Mouse (Mus musculus) kidney, adult 10 weeks (tissue): ENCODE measurements around the gene Aff4. TPM values are rescaled to one million over a fixed set of nuclear protein-coding genes. Genes with fewer than 3 reads are reported as not detected.

Source experiments
- polyA plus RNA-seq: library from polyadenylated mRNA; stranded (reverse); fragments of 350-450 nt; fragmentation: Illumina TruSeq; extraction: RNeasy Lipid Tissue Mini Kit (QIAGEN cat#74804); gene quantifications from one replicate; pipeline ENCODE4 v1.2.3, GENCODE M21; 2014; ENCODE audit warnings: low read depth, low replicate concordance

Aff4 gene
- 191 TPM for polyA plus RNA-seq

DNA sequence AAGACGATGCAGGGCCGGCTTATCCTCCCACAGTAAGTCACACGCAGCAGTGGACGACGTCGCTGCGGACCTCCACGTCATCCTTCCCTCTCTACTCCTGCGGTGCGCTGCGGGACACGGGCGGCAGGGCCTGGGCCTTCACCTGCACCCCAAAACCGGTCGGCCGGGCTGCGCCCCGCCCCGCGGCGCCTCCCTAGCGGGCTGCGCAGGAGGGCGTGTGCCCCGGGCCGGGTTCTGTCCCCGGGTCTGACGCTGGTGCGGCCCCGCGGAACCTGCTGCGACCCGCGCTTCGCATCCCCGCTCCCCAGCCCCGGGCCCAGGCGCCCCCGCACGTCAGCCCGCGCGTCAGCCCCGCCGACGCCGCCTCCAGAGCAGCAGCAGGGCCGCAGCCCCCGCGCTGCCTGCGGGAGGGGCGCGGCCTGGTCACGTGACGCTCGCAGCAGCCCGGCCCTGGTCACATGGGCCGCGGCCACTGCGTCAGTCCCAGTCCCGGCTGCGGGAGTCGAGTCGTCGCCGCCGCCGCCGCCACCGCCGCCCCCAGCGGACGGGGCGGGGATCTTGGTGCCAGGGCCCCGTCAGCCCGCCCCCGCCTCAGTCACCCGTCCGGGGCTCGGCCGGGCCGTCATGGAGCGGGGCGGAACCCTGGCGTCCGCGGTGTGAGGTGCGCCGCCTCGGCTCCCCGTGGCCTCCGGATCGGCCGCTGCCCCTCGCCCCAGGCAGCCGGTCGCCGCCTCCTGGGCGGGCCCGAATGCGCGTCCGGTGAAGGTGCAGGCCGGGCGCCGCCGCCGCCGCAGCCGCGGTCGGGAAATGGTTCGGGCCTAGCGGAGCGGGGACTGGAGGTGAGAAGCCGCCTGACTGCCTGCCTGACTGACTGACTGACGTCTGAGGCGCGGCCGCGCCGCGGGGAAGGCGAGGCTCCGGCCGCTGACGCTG lies at the start of gene Aff4:
Aff4 (plus strand) TSS at position 543 of the 933 bp plus-strand sequence.

DNA sequence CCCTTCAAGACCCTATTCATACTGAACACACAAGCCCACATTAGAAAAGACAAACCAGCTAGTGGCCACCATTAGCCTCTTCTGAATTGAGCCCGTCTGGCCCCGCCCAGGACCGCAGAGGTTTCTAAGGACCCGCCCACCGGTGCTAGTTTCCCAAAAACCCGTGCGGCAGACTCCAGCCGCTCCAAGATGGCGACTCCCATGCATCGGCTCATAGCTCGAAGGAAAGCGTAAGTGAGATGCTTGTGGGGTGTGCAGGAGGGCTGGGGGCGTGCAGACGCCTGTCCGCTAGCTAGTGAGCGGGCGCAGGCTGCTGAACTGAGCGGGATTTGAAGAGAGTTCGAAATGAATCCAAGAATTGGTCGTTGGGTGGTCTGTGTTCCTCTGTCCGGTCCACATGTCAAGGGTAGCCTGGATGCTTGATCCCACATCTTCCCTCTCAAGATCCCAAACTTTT lies 26.1 kb upstream of the Aff4 start, which contains the start of gene Zcchc10:
Zcchc10 (plus strand) TSS at position 168 of the 457 bp plus-strand sequence.

DNA sequence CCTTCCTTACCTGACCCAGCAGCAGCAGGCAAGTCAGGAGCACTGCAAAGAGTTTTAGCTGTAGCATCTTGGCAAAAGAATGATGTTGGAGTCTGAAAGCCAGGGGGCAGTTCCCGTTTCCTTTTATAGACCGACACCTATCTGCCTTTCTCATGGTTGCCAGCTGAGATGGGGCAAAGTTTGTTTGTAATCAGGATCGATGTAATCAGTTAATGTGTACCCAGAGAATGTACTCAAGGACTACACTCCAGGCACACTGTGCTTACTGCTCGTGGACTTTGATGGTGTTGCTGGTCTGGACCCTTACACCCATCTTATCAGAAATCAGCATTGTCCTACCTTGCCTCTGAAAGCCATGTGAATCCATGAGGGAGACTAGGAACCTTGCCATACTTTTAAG lies 72.4 kb downstream of the Aff4 start, which contains the start of gene Leap2:
Leap2 (minus strand) TSS at position 135 of the 400 bp plus-strand sequence.

DNA sequence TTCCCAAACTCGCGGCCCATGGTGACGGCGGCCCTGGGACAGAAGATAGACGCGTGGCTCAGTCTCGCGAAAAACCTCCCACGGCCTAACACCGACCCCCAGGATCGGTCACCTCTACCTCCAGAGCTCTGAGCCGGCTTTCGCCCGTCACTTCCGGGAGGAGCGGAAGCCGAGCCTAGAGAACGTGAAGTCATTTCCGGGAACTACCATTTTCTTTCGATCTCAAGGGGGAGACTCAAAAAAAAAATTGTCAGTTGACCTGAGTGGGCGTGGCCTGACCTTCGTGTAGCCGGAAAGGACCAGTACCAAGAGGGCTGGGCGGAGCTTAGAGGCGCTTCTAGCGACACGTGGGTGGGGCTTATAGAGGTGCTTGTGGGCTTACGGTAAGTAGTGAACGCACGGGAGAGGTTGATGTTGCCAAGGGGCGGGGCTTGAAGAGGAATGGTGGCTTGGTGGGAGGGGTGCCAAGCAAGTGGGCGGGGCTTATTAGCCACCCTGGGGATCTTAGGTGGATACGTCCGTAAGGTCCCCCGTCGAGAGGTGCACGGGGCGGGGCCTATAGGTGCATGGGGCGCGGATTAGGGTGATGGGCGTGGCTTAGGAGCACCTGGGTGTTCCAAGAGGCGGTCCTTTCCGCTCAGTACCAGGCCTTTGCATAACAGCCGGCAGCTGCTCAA lies 80.2 kb downstream of the Aff4 start, which contains the start of the genes Uqcrq and Gdf9:
Uqcrq (minus strand) TSS at position 162 of the 677 bp plus-strand sequence.
Gdf9 (plus strand) TSS at position 354 of the 677 bp plus-strand sequence.

DNA sequence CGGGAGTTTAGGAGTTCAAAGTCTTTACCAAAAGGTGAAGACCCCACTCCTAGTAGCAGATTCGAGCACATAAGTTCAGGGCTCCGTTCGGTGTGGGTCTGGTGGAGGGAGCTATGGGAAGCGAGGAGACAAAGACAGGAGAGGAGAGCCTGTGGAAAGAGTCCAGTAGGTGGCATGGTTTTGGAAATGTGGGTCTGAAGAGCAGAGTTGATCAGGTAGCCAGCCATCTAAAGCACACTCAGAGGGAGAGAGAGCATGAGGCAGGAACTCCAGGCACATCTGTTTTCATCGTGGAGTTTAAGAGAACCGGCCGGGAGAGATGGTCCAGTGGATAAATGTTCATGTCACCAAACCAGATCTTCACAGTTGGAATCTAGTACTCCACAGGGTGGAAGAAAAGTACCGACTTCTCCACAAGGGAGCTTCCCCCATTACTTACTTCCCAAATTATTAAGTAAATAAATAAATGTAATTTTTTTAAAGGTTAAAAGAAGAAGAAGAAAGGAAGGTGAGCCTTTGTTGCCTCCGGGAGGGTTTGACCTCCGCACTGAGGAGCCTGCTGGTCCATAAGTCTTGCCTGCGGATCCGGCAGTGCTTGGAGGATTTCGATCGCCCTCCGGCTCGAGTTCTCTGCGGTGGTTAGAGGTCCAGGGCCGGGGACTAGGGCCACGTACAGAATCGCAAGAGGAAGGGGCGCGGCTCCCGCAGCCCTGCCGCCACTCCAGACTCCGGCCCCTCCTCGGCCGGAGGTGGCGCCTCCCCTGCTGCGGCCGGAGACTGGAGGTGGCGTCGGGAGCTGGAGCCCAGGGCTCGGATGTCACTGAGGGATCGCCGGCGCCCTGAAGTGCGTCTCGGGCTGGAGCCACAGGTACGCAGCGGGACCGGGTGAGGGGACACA lies 106.1 kb downstream of the Aff4 start, which contains the start of the genes Gm10447 and Shroom1:
Gm10447 (minus strand) TSS at position 637 of the 898 bp plus-strand sequence.
Shroom1 (plus strand) TSS at position 732 of the 898 bp plus-strand sequence.

DNA sequence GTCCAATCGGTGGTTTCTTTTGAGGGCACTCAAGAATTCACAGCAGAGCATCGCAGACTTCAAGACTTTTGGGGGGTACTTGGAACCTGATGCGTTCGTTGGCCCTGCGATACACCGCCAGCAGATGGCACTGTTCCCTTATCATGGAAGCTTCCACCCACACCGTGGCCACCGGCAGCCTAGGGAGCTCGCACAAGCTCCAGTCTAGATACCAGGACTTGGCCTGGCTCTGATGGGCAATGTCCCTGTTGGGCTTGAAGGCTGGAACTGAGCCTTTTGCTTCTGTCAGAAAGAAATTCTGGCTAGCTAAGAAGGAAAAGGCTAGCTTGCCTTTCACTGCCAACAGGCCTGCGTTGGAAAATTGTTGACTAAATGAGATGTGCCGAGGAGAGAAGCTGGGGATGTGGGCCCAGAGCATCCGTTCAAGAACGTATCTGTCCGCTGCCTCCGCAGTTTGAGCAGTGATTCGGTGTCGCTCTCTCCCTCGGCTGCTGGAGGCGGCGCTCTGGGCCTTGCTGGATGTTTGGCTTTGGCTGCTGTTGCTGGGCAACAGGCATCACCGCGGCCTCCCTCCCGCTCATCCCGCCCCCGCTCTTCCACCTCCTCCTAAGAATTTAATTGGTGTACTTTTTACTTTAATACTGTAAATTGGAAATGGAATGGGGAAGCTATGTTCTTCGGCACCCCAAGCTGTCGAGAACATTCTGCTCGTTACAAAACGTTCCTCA lies 119.5 kb downstream of the Aff4 start, which contains the start of gene Gm9837:
Gm9837 (minus strand) TSS at position 512 of the 728 bp plus-strand sequence.

Other genes starting within 250 kb of the Aff4 start
- 337 TPM for gene Hspa4, start 50.4 kb upstream of the Aff4 start, polyA plus RNA-seq
- 29.3 TPM for gene Zcchc10, start 26.2 kb upstream of the Aff4 start, polyA plus RNA-seq
- not detected for gene Leap2, start 72.3 kb downstream of the Aff4 start, polyA plus RNA-seq
- gene Uqcrq, start 80.0 kb downstream of the Aff4 start, polyA plus RNA-seq: 60.7 TPM
- not detected for gene Gdf9, start 80.2 kb downstream of the Aff4 start, polyA plus RNA-seq
- not detected for gene Gm10447, start 106.3 kb downstream of the Aff4 start, polyA plus RNA-seq
- not detected for gene Shroom1, start 106.4 kb downstream of the Aff4 start, polyA plus RNA-seq
- gene Gm9837, start 119.6 kb downstream of the Aff4 start, polyA plus RNA-seq: not detected
- gene Gm9945, start 129.3 kb downstream of the Aff4 start, polyA plus RNA-seq: not detected
- gene Sowaha, start 129.4 kb downstream of the Aff4 start, polyA plus RNA-seq: 2.9 TPM
- gene Sept8, start 168.4 kb downstream of the Aff4 start, polyA plus RNA-seq: 7.8 TPM
- 17.7 TPM for gene Kif3a, start 216.5 kb downstream of the Aff4 start, polyA plus RNA-seq